Mouse (Mus musculus) lung, adult 2 months (tissue): ENCODE measurements around the gene Ncmap.

ENCODE experiments used
- CTCF ChIP-seq: fragments of 200-500 bp; IDR thresholded peaks from 2 replicates; pipeline ENCODE4 v1.5.1; 2011; ENCODE audit warnings: mild to moderate bottlenecking, low read length, control low read depth; ENCODE audit not compliant: insufficient read depth
- POLR2A ChIP-seq: fragments of 200-500 bp; IDR thresholded peaks from 2 replicates; pipeline ENCODE4 v1.6.1; 2011; ENCODE audit warnings: low read depth, mild to moderate bottlenecking, control low read depth, low read length, borderline replicate concordance; ENCODE audit errors: extremely low read depth

DNA sequence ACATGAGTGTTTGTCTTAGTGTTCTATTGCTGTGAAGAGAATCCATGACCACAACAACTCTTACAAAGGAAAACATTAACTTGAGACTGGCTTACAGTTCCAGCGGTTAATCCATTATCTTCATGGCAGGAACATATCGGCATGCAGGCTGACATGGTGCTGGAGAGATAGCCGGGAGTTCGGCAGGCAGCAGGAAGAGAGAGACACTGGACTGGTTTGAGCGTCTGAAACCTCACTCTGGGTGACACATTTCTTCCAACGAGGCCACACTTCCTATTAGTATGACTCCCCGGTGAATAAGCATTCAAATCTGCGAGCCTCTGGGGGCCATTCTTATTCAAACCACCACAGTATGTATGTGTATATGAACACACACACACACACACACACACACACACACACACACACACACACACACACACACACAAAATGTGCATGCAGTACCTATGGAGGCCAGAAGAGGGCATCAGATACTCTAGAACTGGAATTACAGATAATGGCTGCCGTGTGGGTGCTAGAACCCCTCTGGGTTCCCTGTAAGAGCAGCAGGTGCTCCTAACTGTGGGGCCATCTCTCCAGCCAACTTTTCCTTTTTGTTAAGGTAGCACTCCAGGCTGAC is 42.0 kb upstream of the Ncmap start:
- TF ChIP-seq POLR2A = no peak
- TF ChIP-seq CTCF = peak; percentile 27; the same call in 1 of the 2 replicates
